Mouse (Mus musculus) CD8-positive naive resting alpha-beta T cell, adult 2 months (primary cell): Measurements from ENCODE around the gene Cnnm2.

Experiments
- DNase-seq, 2 experiments: peaks; one replicate each; pipeline ENCODE4 v3.0.0; 2022; ENCODE audit warnings: low read depth in 2 of 2, low spot score in 2 of 2

Gene Cnnm2

DNA sequence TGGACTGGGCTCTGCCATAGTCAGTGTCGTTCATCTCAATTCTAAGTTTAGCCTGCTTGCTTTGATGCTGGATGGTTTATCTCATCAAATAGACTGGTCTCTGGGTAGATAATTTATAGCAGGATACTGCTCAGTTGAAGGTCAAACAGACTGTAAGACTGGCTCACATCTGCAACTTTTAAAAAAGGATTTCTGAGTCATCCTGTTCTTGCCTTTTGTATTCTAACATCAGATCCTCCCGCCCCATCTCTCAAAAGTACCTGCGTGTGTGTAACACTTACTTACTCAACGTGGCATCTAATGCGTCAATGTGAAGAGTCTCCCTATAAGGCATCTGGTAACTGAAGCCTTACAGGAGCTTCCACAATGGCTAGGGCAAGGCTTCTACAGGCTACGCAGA lies 159.2 kb downstream of the Cnnm2 start:
- no peak for DNase-seq

DNA sequence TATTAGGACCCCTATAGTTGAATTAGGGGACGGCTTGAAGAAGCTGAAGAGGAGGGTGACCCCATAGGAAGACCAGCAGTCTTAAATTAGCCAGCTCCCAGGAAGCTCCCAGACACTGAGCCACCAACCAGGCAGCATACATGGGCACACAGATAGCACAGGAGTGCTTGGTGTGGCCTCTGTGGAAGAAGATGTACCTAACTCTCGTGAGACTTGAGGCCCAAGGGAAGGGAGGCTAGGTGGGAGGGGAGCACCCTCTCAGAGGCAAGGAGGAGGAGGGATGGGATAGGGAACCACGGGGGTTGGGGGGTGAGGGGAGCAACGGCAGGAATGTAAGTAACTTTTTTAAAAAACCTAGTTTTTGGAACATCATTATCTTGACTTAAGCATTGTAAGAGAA lies 165.0 kb downstream of the Cnnm2 start:
- DNase-seq: no peak

DNA sequence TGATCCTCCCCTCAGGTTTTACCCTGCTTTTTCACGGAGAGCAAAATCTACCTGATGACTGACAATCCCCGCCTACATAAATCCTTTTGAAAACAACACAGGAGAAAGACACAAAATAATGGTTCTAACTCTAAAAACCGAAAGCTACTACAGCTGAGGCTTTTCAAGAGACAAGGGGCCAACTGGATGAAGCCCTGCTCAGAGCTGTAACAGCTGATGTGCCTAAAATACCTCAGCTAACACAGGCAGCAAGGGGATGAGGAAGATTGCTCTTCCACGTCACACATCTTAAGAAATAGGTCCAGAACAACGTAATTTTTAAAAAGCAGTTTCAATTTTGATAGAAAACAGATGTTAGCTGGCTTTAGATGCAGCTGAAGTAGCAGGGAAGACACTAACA lies 165.6 kb downstream of the Cnnm2 start:
- DNase-seq: peak in 1 of 2 experiments; percentile 8

DNA sequence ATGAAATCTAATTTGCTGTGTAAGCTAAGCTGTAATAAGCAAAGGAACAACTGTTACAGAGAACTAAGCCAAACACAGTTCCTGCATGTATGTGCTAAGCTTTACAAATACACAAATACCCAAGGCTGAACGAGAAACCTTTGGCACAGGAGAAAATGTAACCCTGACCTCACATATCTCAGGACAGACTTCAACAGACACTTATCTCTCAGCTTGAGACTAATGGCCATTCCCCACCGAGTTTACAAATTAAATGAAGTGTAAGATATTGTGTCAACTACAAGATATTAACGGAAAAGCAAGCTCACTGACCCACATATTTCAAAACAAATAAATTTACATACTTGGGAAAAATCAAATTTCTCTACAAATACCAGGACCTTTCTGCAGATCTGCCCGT lies 166.7 kb downstream of the Cnnm2 start:
- no peak for DNase-seq

DNA sequence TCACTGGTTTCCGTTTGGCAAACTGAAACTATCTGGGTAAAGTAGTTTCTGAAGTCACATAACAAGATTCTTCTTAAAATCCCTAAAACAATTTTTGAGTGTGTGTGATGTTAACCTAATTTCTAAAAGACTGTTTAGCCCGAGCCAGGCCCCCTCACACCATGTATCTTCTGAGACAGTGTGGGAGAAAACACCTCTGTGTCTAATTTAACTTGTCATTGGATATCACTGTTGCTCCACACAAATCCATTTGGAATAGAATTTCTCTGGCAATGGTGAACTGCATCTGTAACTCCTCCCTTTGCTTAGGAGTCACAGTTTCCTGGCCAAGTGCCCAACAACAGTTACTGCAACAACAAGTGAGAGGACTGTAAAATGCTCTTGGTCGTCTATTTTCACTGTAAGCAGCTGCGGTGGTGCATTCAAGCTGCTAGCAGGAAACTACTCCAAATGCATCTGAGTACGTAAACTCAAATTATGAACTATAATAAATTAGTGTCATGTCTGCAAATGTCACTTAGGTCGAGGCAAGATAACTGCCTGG lies 167.7 kb downstream of the Cnnm2 start:
- DNase-seq: peak in 1 of 2 experiments; percentile 9
